Comparison of ENCODE assay signal across 1 mouse cellular context in the genomic region with DNA sequence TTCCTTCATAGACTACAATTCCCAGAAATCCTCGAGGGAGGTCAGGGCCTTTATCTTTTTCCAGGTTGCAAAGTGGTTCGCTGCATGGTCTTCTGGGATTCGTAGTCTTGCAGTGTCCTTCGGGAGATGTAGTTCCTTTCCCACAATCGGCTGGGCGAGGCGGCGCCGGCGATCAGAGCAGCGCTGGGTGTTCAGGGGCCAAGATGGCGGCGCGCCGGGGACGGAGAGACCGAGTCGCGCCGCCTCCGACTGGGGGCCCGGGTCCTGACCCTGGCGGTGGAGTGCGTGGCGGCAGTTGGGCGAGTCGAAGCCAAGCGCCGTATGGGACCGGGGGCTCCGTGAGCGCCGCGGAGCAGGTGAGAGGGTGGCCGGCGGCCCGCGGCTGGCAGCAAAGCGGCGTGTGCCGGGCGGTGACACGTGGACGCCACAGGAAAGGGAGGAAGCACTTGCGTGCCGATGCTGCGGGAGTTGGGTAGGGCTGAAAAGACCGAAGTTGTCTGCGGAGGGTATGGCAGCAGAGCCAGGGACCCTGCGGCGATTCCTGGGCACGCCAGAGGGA.
TF ChIP-seq lines count a peak whose summit lies in the region.

No protein-coding gene starts in this region.

TF ChIP-seq in MEL, 35 proteins besides CTCF, POLR2A, EP300 and RAD21:
- TF ChIP-seq TAL1 (IDR thresholded peaks at IDR 0.05; ENCODE audit: low read length) (no peak), ELF1 (IDR thresholded peaks at IDR 0.05; ENCODE audit: low read depth, low read length) (peak; percentile 88), E2F4 (IDR thresholded peaks at IDR 0.05; ENCODE audit: borderline replicate concordance, low read depth, low read length) (peak; percentile 70), ZMIZ1 (IDR thresholded peaks at IDR 0.05; ENCODE audit: low read depth, low read length) (no peak; the same call in 1 of the 2 replicates), SMC3 (IDR thresholded peaks at IDR 0.05; ENCODE audit: low read depth, low read length) (no peak), GATA1 (IDR thresholded peaks at IDR 0.05; ENCODE audit: low read depth, low read length) (no peak), NELFE (IDR thresholded peaks at IDR 0.05; ENCODE audit: low read depth, low read length) (peak; percentile 95), MAX (IDR thresholded peaks at IDR 0.05; ENCODE audit: low read length) (no peak), RCOR1 (IDR thresholded peaks at IDR 0.05; ENCODE audit: low read depth, low read length) (no peak), MYB (IDR thresholded peaks at IDR 0.05; ENCODE audit: low read depth, low read length) (no peak), MYC (IDR thresholded peaks at IDR 0.05; ENCODE audit: low read depth, low read length) (peak; percentile 91), ZNF384 (IDR thresholded peaks at IDR 0.05; ENCODE audit: low read depth, low read length) (peak; percentile 20; the same call in 1 of the 2 replicates), MXI1 (IDR thresholded peaks at IDR 0.05; ENCODE audit: low read depth, low read length) (peak; percentile 95), NRF1 (IDR thresholded peaks at IDR 0.05; ENCODE audit: insufficient read depth, low read depth, low read length, poor library complexity, severe bottlenecking) (peak; percentile 61), KAT2A (conservative IDR thresholded peaks at IDR 0.05; ENCODE audit: low read depth, low read length) (peak; percentile 100), USF2 (IDR thresholded peaks at IDR 0.05; ENCODE audit: borderline replicate concordance in 1 of 2, insufficient read depth in 1 of 2, low read depth in 1 of 2, low read length in 2 of 2) (no peak), ZKSCAN1 (IDR thresholded peaks at IDR 0.05; ENCODE audit: low read depth, low read length) (no peak), ZC3H11A (IDR thresholded peaks at IDR 0.05; ENCODE audit: low read depth, low read length) (no peak), UBTF (IDR thresholded peaks at IDR 0.05; ENCODE audit: borderline replicate concordance, insufficient read depth, low read depth, low read length) (0 out of 2 replicates have a peak, but pooled peaks have one; percentile 32), CHD2 (IDR thresholded peaks at IDR 0.05; ENCODE audit: low read length) (peak; percentile 91), USF1 (IDR thresholded peaks at IDR 0.05; ENCODE audit: low read depth, low read length) (peak; percentile 57; the same call in 1 of the 2 replicates), POLR2AphosphoS5 (IDR thresholded peaks at IDR 0.05; ENCODE audit: borderline replicate concordance, low read depth, low read length) (0 out of 2 replicates have a peak, but pooled peaks have one; percentile 33), MEF2A (IDR thresholded peaks at IDR 0.05; ENCODE audit: extremely low read depth, insufficient replicate concordance, low read depth, low read length, poor library complexity, severe bottlenecking) (peak; percentile 14; the same call in 1 of the 2 replicates), HCFC1 (IDR thresholded peaks at IDR 0.05; ENCODE audit: low read depth, low read length) (peak; percentile 99), POLR2AphosphoS2 (IDR thresholded peaks at IDR 0.05; ENCODE audit: low read length) (peak; percentile 93), ETS1 (IDR thresholded peaks at IDR 0.05; ENCODE audit: low read depth, low read length) (no peak), TCF12 (IDR thresholded peaks at IDR 0.05; ENCODE audit: low read depth, low read length) (peak; percentile 85), SIN3A (IDR thresholded peaks at IDR 0.05; ENCODE audit: low read length) (peak; percentile 98), TBP (IDR thresholded peaks at IDR 0.05; ENCODE audit: low read depth, low read length) (peak; percentile 91), MAZ (IDR thresholded peaks at IDR 0.05; ENCODE audit: low read depth, low read length) (0 out of 2 replicates have a peak, but pooled peaks have one; percentile 6), MAFK (IDR thresholded peaks at IDR 0.05; ENCODE audit: borderline replicate concordance, low read depth, low read length) (no peak), CHD1 (IDR thresholded peaks at IDR 0.05; ENCODE audit: low read depth, low read length) (no peak), BHLHE40 (IDR thresholded peaks at IDR 0.05; ENCODE audit: borderline replicate concordance, low read depth, low read length) (no peak), GABPA (IDR thresholded peaks at IDR 0.05; ENCODE audit: low read depth, low read length) (peak; percentile 83; the same call in 1 of the 2 replicates), JUND (IDR thresholded peaks at IDR 0.05; ENCODE audit: low read depth, low read length) (no peak)
